Mouse (Mus musculus) activated CD4-positive, CD25-positive, alpha-beta regulatory T cell, adult 4 months (primary cell): ENCODE results near the gene Depdc5. TPM values are rescaled to one million over a fixed set of nuclear protein-coding genes. Genes with fewer than 3 reads are reported as not detected.
"Not testable (repeated sequence)": the region's sequence is repeated elsewhere in the genome, so short reads cannot be mapped to it uniquely, and the experiment has no call there.

Experiments used
- ATAC-seq: one replicate; pipeline ENCODE4 v1.8.0; 2017
- polyA plus RNA-seq, 2 experiments: library from polyadenylated mRNA; unstranded; fragments of 100-300 nt; shearing (Covaris generic); gene quantifications; one replicate each; pipeline ENCODE4 v1.2.1; 2017

Depdc5 gene
- 10 to 100 TPM; 19.2 to 19.8 TPM for polyA plus RNA-seq

DNA sequence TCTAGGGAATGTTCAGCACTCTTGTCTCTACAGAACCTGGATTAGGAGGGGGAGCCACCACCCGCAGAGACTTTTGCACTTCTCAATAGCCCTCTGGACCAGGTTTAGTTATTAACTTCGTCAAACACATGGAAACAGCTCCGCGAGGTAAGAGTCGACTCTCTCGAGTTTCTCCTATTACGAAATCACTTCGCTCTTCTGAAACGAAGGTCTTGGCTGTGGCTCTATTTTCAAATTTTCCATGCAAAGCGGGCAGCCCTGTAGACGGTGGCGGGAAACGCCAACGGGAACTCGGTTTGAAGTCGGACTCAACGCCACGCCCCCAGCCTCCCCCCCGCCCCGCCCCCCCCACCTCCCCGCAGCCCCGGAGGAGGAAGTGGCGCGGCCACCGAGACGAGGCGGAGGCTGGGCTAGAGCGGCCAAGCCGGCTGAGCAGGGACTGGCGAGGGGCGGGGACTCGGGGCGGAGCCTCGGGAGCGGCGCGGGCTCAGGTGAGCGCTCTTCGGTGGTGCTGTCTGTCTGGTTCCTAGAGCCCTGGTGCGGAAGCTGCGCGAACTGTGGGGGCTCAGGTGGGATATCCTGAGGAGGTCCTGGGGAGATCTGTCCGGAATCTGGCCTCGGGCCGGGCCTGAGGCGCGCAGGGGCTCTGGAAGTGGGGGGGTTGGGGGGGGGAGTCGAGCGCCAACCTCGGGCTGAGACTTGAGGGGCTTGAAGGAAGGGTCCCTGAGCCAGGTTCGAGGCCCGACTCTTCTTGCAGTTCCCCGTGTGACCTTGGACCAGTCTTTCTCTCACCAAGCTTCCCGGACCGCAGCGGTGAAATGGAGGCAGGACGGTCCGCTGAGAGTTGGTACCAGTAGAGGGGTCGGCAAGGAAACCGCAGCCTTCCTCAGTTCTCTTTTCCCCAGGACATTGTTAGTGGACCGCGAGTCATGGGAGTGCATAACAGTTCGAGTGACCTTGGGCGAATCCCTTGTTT is at the start of gene Depdc5:
Gene Depdc5, plus strand, starts transcription at position 449 of the 976 bp plus-strand sequence.
- ATAC-seq, result peak; percentile 99

- ATAC-seq, result no peak
These were observed 48.1 kb upstream of the Depdc5 start for GRCm38 (mm10) chr5:32815396-32815795.

- ATAC-seq, result no peak
These were observed 43.0 kb upstream of the Depdc5 start for GRCm38 (mm10) chr5:32820471-32820870.

- no peak for ATAC-seq
These were observed 36.5 kb upstream of the Depdc5 start, which contains the start of gene Gm20671 for GRCm38 (mm10) chr5:32827009-32827408. TSS of gene Gm20671 (minus strand) at chr5:32827109.

GRCm38 (mm10) chr5:32828766-32829165 is 34.7 kb upstream of the Depdc5 start:
- ATAC-seq, result not testable (repeated sequence)

GRCm38 (mm10) chr5:32830054-32830453 is 33.4 kb upstream of the Depdc5 start:
- no peak for ATAC-seq

DNA sequence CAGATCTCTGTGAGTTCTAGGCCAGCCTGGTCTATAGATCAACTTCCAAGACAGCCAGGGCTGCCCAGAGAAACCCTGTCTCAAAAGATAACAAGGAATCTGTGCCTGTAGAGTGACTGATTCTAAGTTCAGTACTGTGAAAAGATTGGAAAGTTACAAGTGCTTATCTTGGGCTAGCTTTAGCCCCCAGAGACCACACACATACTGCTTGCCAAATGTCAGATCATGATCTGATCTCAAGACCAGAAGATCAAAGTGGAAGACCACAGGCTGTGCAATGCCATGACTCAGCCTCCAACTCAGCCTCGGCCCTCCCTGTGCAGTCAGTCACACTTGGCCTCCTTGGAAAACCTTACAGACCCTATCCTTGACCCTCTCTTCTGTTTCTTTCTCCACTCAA is 29.0 kb upstream of the Depdc5 start:
- no peak for ATAC-seq

DNA sequence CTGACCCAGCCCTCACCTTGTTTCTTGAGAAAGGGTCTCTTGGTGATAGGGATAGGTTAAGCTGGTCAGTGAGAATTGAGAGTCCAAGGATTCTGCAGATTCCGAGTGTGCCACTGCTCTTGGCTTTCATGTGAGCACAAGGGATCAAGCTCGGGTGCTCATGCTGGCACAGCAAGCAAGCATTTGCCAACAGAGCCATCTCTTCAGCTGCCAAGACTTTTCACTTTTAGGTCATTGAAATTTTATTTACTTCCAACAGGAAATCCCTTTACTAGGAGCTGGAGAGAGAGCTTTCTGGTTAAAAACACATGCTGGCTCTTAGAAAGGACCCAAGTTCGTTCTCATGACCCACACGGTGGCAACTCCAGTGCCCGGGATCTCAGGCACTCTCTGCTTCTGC is 26.5 kb upstream of the Depdc5 start:
- no peak for ATAC-seq

- no peak for ATAC-seq
These were observed 23.5 kb upstream of the Depdc5 start for GRCm38 (mm10) chr5:32840029-32840428.

DNA sequence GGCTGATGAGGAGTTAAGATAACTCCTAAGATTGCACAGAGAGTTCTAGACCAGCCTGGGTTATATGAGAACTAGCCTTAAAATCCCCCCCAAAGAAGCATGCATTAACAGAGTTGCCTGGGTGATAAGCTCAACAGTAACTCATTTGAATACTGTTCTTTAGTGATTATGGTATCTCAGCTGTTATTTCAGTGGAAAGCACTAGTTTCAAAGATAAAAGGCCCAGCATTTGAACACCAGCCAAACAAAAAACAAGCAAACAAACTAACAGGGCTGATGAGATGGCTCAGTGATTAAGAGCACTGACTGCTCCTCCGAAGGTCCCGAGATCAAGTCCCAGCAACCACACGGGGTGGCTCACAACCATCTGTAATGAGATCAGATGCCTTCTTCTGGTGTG is 14.3 kb upstream of the Depdc5 start:
- ATAC-seq, result no peak

GRCm38 (mm10) chr5:32849580-32849979 is 13.9 kb upstream of the Depdc5 start:
- ATAC-seq, result not testable (repeated sequence)

GRCm38 (mm10) chr5:32852026-32852425 is 11.5 kb upstream of the Depdc5 start:
- no peak for ATAC-seq

GRCm38 (mm10) chr5:32853731-32854507 is 9.6 kb upstream of the Depdc5 start, which contains the start of gene Prr14l:
TSS of gene Prr14l (minus strand) at chr5:32854256.
- ATAC-seq, result peak; percentile 91

GRCm38 (mm10) chr5:32854818-32855217 is 8.7 kb upstream of the Depdc5 start:
- no peak for ATAC-seq

DNA sequence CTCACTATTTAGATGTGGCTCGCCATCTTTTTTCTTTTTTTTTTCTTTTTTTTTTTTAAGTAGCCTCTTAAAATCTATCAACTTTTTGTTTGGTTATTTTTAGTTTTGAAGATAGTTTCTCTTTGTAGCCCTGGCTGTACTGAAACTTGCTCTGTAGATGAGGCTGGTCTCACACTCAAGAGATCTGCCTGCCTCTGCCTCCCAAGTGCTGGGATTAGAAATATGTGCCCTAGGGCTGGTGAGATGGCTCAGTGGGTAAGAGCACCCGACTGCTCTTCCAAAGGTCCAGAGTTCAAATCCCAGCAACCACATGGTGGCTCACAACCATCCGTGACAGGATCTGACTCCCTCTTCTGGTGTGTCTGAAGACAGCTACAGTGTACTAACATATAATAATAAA is 8.2 kb upstream of the Depdc5 start:
- not testable (repeated sequence) for ATAC-seq

DNA sequence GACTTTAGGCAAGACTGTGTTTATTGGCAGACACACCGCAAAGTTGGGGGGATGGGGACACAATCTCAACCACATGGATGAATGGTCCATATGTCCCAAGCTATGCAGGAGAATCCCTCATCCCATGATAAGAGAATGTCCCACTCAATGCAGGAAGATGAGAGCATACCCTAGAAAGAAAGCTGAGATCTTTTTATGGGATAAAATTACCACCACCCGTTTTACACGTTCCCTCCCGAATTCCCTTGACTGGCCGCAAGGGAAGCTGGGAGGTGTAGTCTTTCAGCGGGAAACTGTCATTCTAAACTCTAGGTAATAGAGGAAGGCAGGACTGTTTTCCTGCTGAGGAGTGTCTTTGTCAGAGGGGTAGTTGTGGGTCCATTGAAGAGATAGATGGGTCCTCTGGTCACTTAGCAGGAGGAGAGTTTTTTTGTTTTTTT is 5.7 kb upstream of the Depdc5 start:
- ATAC-seq, result no peak

GRCm38 (mm10) chr5:32861082-32861481 is 2.4 kb upstream of the Depdc5 start:
- ATAC-seq, result no peak

DNA sequence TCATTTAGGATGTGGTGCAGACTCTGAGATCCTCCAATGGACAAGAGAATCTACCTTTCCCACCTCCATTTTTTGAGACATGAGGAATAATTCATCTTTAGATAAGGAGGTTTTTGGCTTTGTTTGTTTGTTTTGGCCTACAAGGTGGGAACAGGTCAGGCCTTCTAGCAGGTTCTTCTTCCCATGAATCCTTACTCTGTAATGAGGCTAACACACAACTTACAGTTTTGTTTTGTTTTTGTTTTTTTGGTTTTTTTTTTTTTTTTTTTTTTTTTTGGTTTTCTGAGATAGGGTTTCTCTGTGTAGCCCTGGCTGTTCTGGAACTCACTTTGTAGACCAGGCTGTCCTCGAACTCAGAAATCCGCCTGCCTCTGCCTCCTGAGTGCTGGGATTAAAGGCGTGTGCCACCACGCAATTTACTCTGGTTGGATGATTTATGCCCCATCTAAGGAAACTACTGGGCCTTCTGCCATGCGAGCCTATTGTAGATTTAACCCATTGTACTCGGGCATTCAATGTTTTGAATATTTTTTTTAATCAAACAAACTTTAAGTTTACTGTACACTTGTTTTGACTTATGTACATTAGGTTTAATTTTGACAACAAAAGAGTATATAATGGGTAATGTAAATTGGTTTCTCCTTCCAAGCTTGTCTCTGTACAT is 900 bp upstream of the Depdc5 start:
- ATAC-seq, result no peak

DNA sequence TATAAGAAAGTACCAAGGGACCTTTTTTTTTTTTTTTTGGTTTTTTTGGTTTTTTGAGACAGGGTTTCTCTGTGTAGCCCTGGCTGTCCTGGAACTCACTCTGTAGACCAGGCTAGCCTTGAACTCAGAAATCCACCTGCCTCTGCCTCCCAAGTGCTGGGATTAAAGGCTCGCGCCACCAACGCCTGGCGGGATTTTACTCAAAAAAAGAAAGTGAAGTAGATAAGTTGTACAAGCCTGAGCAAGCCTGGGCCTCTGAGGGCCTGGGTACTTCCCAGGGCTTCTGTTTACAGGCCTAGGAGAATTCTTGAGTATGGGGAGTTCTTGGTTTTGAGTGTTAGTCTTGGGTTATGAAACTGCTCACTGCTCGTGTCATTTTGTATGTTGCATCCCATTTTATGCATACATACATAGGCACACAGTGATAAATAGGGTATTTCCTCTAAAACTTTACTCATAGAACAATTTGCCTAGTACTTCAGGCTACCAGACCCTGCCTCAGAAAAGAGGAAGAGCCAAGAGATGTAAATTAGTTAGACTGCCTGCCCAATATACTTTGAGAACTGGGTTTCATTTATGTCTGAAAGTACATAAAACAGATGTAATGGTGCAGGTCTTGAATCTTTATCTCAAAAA is 6.0 kb downstream of the Depdc5 start:
- ATAC-seq, result no peak

DNA sequence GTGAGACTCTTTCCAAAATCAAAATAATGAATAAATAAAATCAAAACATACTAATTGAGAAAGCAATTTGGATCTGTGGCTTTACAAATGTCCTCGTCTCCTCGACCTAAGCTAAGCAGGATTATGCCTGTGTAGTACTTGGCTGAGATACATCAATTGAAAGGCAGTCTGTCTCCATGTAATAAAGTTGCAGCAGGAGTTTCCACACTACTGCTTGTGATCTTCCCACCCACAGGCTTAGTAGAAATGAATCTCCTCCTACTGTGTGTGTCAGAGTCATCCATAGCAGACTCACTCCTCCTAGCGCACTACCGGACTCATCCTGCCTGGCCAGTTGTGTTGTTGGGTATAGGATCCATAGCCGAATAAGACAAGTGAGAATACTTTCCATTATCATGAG is 8.8 kb downstream of the Depdc5 start:
- ATAC-seq, result no peak

GRCm38 (mm10) chr5:32886739-32887138 is 23.2 kb downstream of the Depdc5 start:
- no peak for ATAC-seq

GRCm38 (mm10) chr5:32907496-32907895 is 44.0 kb downstream of the Depdc5 start:
- ATAC-seq, result no peak
